Mouse (Mus musculus) ES-Bruce4 (cell line): Measurements from ENCODE around the gene Usp49.

Experiments used
- CTCF ChIP-seq: IDR thresholded peaks from one replicate; pipeline ENCODE4 v1.8.1; 2011; ENCODE audit warnings: low read depth, low read length
- POLR2A ChIP-seq: IDR thresholded peaks from one replicate; pipeline ENCODE4 v1.8.1; 2011; ENCODE audit warnings: low read length; ENCODE audit not compliant: insufficient read depth

GRCm38 (mm10) chr17:47610849-47611660 is 19.4 kb upstream of the Usp49 start, which contains the start of the genes Bysl, Med20 and Gm20517:
- no peak for TF ChIP-seq POLR2A
- peak; percentile 79 for TF ChIP-seq CTCF
